Comparison of ENCODE assay signal across 1 mouse cellular context in genomic region chr2:121088507-121088906, GRCm38 (mm10).
A peak's percentile ranks its signal among the peaks of the same experiment; 100 is the strongest.
TF ChIP-seq lines count a peak whose summit lies in the region.

No protein-coding gene starts in this region.

TF ChIP-seq in MEL, 35 proteins besides CTCF, POLR2A, EP300 and RAD21:
- TF ChIP-seq USF2 (IDR thresholded peaks at IDR 0.05; ENCODE audit: borderline replicate concordance in 1 of 2, insufficient read depth in 1 of 2, low read depth in 1 of 2, low read length in 2 of 2) (no peak), ZC3H11A (IDR thresholded peaks at IDR 0.05; ENCODE audit: low read depth, low read length) (0 out of 2 replicates have a peak, but pooled peaks have one; percentile 6), SMC3 (IDR thresholded peaks at IDR 0.05; ENCODE audit: low read depth, low read length) (peak; percentile 57)
